Mouse (Mus musculus) T-helper 1 cell (primary cell): ENCODE measurements at regions not wholly inside any gene's neighbourhood (a gene's known extent, or its start where the extent isn't known, plus 50 kb on each side); places are given as distances from the start of the nearest gene placed in this dataset.

ENCODE experiments used
- in situ Hi-C: fragments of 300-600 bp; cut with MboI, MseI; formaldehyde crosslinking; loops from one replicate; pipeline ENCODE4 v1.15.1; 2025; ENCODE audit warnings: high pct_unique_total_duplicates

DNA sequence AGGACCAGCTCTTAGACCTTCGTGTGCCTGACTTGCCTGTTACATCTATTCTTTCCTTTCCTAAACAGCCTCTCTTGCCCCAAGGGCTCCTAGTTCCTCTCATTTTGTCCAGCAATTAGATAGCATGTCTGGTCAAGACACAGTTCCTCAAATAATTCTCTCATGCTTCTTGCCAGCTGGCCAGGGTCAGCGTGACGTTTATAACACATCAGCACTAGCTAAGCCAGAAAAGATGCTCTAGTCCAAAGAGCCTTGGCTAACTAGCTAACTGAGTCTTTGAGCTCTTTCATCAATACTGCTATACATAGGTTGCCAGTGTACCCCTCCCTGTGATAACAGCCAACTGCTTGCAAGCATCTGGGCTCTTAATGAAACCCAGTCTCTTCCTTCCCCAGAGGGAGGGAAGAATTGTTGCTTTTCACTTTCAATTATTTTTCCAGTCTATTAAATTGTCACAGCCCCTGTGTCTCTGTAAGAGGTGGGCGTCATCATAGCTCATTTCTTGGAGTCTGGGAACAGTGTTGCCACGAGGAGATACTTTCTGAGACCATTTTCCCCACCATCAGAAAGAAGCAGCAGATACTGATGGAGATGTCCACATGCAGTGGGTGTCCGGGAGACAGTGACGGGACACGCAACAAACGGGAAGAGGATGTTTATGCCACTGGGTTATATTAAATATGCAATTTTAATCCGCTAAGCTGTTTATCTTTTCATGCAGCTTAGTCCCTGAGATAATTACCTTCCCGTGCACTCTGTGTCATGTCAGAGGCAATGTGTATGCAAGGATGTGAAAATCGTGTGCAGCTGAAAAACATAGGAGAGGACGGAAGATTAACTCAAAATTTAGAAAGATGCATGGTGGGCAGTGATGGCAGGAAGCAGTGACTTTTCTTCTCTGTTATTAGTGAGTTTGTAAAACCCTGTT lies 250.1 kb upstream of the Nmur2 start:
- in situ Hi-C loops, result no loop called here

GRCm38 (mm10) chr11:56285575-56286260 lies 244.9 kb upstream of the Nmur2 start:
- in situ Hi-C loops, result no loop called here

DNA sequence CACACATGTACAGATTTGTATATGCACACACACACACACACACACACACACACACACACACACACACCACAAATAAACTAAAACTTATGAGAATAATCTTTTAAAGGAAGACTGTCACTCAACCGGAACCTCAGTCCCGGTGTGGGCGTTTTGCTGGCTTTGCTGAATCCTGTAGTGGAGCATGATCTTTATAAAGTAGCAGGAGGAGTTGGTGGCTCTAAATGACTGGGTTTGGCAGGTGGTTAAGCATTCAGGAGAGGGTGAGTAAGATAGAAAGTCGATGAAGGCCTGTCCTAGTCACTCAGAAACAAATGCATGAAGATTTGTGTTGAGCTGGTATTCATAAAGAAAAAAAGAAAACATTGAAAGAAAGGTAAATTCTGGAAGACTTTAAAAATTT lies 240.4 kb upstream of the Nmur2 start:
- in situ Hi-C loops, result no loop called here

DNA sequence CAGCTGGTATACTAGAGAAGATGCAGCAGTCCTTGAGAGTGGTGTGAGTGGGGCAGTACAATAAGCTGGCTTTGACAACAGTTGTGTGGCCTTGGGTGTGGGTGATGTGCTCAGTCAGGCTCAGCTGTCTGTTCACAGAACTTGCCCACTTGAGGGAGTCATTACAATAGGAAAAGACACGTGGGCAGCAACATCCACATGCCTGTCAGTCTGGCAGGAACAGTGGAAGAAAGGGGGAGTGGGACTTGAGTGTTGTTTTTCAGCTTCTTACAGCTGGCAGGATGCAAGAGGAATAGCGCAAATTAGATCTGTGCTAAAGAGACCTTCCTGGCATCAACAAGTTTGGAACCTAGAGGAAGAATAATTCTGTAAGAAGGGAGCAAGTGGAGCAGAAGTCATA lies 239.4 kb upstream of the Nmur2 start:
- in situ Hi-C loops, result no loop called here

DNA sequence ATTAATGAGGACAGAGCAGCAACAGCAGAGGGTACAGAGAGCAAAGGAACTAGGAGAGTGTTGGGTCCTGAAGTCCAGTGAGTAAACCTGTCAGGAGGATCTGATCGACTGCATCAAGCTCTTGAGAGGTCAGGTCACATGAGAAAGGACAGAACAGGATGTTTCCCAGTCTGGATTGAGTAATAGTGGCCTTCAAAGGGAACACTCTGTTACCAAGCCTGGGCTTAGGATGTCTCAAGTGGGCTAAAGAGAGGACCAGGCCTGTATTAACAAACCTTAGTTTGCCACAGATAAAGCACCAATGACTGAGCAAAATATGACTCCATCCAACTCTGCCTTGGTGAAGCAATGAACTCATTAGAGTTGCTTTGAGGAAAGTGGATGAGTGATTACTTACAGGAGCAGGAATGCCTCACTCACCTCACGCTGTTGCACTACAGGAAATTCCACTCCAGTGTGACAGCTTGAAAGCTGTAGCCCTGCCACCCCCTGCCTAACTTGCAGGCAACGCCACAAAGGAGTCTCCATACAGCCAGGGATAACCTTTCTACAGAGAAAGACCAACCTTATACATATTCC lies 229.2 kb upstream of the Nmur2 start:
- in situ Hi-C loops, result no loop called here

GRCm38 (mm10) chr11:56262726-56263125 lies 221.9 kb upstream of the Nmur2 start:
- in situ Hi-C loops, result no loop called here

- in situ Hi-C loops, result no loop called here
Observed at GRCm38 (mm10) chr11:56256356-56256755, 215.5 kb upstream of the Nmur2 start.

DNA sequence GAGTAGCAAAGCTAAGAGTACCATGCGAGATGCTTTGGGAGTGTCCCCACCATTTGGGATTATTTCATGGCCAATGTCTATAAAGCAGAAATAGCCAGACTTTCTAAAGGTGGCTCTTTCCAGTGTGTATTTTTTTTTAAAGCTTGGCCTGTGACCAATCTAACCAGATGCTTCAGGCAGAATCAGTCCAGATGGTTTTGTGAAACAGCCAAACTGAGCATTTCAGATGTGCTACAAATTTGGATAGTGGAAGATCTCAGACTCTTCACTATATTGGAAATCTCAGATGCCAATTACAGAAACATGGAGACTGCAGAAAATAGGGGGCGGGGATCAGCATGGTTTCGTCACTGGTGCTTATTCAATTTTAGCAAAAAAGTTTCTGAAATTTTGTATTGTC lies 213.6 kb upstream of the Nmur2 start:
- in situ Hi-C loops, result no loop called here

DNA sequence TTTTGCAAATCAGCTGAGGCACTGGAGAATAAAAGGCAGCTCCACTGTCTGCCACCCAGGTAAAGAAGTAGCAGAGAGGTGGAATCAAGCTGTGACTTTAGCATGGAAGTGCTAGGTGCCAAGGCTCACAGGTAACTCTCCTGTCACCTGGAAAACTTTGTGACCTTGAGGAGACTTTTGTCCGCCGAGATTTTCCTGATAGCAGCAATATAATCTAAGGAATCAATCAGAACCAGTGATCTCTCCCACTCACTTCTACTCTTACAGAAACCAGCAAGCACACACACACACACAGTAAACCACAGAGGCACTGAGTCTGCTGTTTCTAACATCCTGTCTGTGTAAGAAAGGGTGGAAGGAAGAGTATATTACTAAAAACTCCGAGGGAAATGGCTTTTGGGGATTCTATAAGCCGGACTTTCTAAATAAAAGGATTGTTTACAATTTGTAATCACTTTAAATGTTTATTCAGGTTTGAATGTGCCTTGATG lies 206.6 kb upstream of the Nmur2 start:
- in situ Hi-C loops, result no loop called here

- in situ Hi-C loops, result no loop called here
Observed at GRCm38 (mm10) chr11:56246549-56247332, 205.9 kb upstream of the Nmur2 start.

DNA sequence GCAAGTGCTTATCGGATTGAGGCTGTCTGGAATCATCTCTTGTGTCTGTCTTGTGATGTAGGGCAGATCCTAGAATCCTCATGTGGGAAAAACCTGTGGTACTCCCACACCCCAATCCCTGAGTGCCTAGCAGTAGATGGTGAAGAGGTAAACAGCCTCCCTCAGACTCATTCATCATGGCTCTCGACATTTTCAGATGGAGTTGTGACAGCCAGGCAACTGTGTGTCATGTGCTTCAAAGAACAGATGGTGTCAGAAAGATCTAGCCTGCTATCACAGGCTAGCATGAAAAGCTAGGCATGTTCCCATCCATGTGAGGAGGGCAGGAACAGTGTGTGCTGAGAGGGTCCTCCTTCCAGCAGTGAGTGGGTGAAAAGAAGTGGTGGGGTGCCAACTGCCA lies 204.1 kb upstream of the Nmur2 start:
- in situ Hi-C loops, result no loop called here

DNA sequence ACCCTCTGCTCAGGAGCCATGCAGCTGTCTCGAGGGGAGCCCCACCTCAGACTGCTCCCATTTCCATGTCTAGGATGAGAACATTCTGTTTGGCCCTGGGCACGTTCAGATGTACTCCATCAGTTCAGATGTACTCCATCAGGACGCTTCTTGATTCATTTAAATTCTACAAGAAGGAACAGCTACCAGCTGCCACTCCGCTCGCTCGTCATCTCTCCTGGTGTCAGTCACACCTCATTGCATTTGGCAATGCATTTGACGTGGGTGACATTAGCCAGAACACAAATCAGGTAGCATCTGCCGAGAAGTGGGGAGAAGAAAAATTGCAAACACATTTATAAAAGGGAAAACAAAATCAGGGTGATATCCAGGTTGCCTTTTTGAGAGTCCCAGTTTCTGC lies 202.6 kb upstream of the Nmur2 start:
- in situ Hi-C loops, result no loop called here

DNA sequence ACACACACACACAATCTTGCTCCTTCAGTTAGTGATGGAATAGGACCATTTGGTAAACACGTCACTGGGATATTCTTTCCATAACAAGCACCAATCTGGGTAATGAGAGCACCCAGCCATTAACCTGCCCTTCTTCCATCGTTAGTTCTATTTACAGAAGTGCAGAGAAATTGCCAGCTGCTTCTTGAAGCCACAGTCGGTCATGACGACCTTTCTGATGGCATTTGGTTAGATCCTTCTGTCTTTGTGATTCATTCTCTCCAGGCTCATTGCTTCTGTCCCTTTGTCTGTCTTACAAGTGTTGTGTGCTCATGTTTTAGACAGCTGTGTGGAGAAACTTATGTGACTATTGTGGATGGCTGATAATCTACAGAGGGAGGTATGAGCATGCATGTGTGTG lies 197.9 kb upstream of the Nmur2 start:
- in situ Hi-C loops, result no loop called here

DNA sequence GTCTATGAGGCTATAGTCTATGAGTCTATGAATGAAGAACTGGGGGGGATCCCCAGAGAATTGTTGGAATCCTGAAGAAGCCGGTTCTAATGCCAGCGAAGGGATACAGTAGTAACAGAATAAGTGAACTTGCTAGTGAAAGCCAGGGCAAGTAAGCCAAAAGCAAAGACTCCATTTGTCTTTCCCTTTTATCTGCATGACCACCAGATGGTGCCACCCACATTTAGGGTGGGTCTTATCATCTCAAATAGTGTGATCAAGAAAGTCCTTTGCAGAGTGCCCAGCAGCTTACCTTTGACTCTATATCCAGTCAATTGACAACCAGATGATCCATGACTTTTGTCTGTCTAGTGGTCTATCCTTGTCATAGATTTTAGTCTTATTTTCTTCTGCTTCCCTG lies 184.2 kb upstream of the Nmur2 start:
- in situ Hi-C loops, result no loop called here

- in situ Hi-C loops, result no loop called here
Observed at GRCm38 (mm10) chr11:56215706-56216105, 174.9 kb upstream of the Nmur2 start.

- in situ Hi-C loops, result no loop called here
Observed at GRCm38 (mm10) chr11:56201844-56202243, 161.0 kb upstream of the Nmur2 start.

GRCm38 (mm10) chr11:56195316-56195715 lies 154.5 kb upstream of the Nmur2 start:
- in situ Hi-C loops, result no loop called here

- in situ Hi-C loops, result no loop called here
Observed at GRCm38 (mm10) chr11:56193426-56193825, 152.6 kb upstream of the Nmur2 start.

DNA sequence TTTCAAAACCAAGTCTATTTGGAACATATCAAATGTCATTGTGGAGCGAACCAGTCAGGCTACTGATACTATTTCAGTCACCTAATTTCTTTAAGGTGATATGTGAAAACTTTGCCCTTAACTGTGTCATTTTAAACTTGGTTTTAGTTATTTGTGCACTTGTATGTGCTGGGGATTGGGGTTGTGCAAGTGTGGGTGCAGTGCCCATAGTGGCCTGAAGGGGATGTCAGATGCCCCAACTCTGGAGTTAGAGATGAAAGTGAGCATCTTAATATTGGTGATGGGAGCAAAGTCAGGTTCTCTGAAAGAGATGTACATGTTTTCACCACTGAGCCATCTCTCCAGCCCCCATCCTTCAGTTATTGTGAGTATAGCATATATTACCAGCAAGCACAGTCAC lies 133.1 kb upstream of the Nmur2 start:
- in situ Hi-C loops, result no loop called here

- in situ Hi-C loops, result no loop called here
Observed at GRCm38 (mm10) chr11:56173246-56173645, 132.4 kb upstream of the Nmur2 start.

GRCm38 (mm10) chr11:56169576-56169975 lies 128.8 kb upstream of the Nmur2 start:
- in situ Hi-C loops, result no loop called here

- in situ Hi-C loops, result no loop called here
Observed at GRCm38 (mm10) chr11:56166849-56167248, 126.0 kb upstream of the Nmur2 start.
